Mouse (Mus musculus): ENCODE data around the gene Pcyt1a.

- TF ChIP-seq CTCF (IDR thresholded peaks at IDR 0.05; ENCODE audit: low read depth, low read length) (no peak), POLR2A (IDR thresholded peaks at IDR 0.05; ENCODE audit: insufficient read depth, low read length) (no peak), EP300 (IDR thresholded peaks at IDR 0.05; ENCODE audit: insufficient read depth, low read depth, low read length) (no peak)
These were observed 76.1 kb downstream of the Pcyt1a start for GRCm38 (mm10) chr16:32506868-32507267.
